Mouse (Mus musculus) midbrain, postnatal 0 days (tissue): ENCODE results near the gene Def8. TPM values are rescaled to one million over a fixed set of nuclear protein-coding genes. Genes with fewer than 3 reads are reported as not detected.

Experiments
- ATAC-seq: fragments of 200-750 bp; cut with Nextera tagmentation; 2 replicates; pipeline ENCODE4 v1.8.0; 2017; ENCODE audit warnings: moderate number of reproducible peaks, mild to moderate bottlenecking, moderate TSS enrichment, moderate library complexity; ENCODE audit not compliant: low FRiP score
- DNase-seq: peaks from one replicate; pipeline ENCODE4 v3.0.0-alpha.2; 2015; ENCODE audit warnings: low spot score
- H3K27ac ChIP-seq: fragments of 300-500 bp; sonication (generic); 2 replicates; pipeline ENCODE4 v1.5.1; 2014; ENCODE audit warnings: low read depth, mild to moderate bottlenecking, low read length, mixed read lengths
- H3K27me3 ChIP-seq: fragments of 300-500 bp; sonication (generic); 2 replicates; pipeline ENCODE4 v1.6.1; 2014; ENCODE audit warnings: low read length, control low read depth, mixed read lengths; ENCODE audit not compliant: insufficient read depth
- H3K36me3 ChIP-seq: fragments of 300-500 bp; sonication (generic); 2 replicates; pipeline ENCODE4 v1.6.1; 2014; ENCODE audit warnings: low read length, control low read depth, mixed read lengths; ENCODE audit not compliant: insufficient read depth
- H3K4me1 ChIP-seq: fragments of 300-500 bp; sonication (generic); 2 replicates; pipeline ENCODE4 v1.6.1; 2014; ENCODE audit warnings: mild to moderate bottlenecking, control low read depth, antibody characterized with exemption, low read length, mixed read lengths; ENCODE audit not compliant: insufficient read depth
- H3K4me2 ChIP-seq: fragments of 300-500 bp; sonication (generic); 2 replicates; pipeline ENCODE4 v1.6.1; 2014; ENCODE audit warnings: low read depth, mild to moderate bottlenecking, low read length, mixed read lengths; ENCODE audit not compliant: poor library complexity, severe bottlenecking
- H3K4me3 ChIP-seq: fragments of 300-500 bp; sonication (generic); 2 replicates; pipeline ENCODE4 v1.5.1; 2014; ENCODE audit warnings: low read depth, mild to moderate bottlenecking, low read length, moderate library complexity
- H3K9ac ChIP-seq: fragments of 300-500 bp; sonication (generic); replicated peaks from 2 replicates; pipeline ENCODE4 v1.6.1; 2014; ENCODE audit warnings: mild to moderate bottlenecking, low read length, moderate library complexity, mixed read lengths; ENCODE audit not compliant: poor library complexity, severe bottlenecking
- H3K9me3 ChIP-seq: fragments of 300-500 bp; sonication (generic); 2 replicates; pipeline ENCODE4 v1.6.1; 2016; ENCODE audit warnings: low read length, control low read depth
- CTCF ChIP-seq: IDR thresholded peaks from 2 replicates; pipeline ENCODE4 v1.5.1; 2016; ENCODE audit warnings: antibody characterized with exemption, mild to moderate bottlenecking
- WGBS: fragments of 180-500 bp; shearing (Covaris S2); extraction: QIAGEN DNeasy Blood & Tissue Kit; methylation state at CpG from one replicate; pipeline ENCODE4 v1.1.7; 2014; 5-methylcytosine and 5-hydroxymethylcytosine counted together
- polyA plus RNA-seq: library from polyadenylated mRNA; unstranded; fragments of >200 nt; fragmentation: Nextera tagmentation; extraction: Ambion mirVana; gene quantifications from 2 replicates; pipeline ENCODE4 v1.2.1, GENCODE M21; 2015
- total RNA-seq: library from RNA; depleted of rRNA; stranded (reverse); fragments of >200 nt; gene quantifications from 2 replicates; pipeline ENCODE4 v1.2.3, GENCODE M21; 2014

Gene Def8
- total and polyA plus RNA-seq, 2 experiments from 2014 or later, result 36.4 to 47.6 TPM

- no peaks in the 10 kb centered on the region for H3K9me3 ChIP-seq
- DNase-seq (peak; percentile 43), ATAC-seq (peak; percentile 44; the same call in 1 of the 2 replicates)
- H3K4me1 ChIP-seq, result no peaks in the 10 kb centered on the region
- TF ChIP-seq CTCF, result peak; percentile 82
- H3K36me3 ChIP-seq, result peaks cover 72% of the 10 kb centered on the region
- WGBS, result 69% methylated on average over 9 of the region's 9 CpGs
- no peak overlapping the region for H3K4me2 ChIP-seq
- no peaks in the 10 kb centered on the region for H3K27me3 ChIP-seq
- no peak overlapping the region for H3K27ac ChIP-seq
- no peak overlapping the region for H3K9ac ChIP-seq
- no peak overlapping the region for H3K4me3 ChIP-seq
Observed at GRCm38 (mm10) chr8:123384883-123385540, 38.3 kb upstream of the Def8 start.

- no peak overlapping the region for H3K4me2 ChIP-seq
- no peak for TF ChIP-seq CTCF
- DNase-seq (no peak), ATAC-seq (no peak)
- no peak overlapping the region for H3K27ac ChIP-seq
- H3K4me1 ChIP-seq, result no peaks in the 10 kb centered on the region
- WGBS, result 85% methylated on average over 3 of the region's 3 CpGs
- H3K9me3 ChIP-seq, result no peaks in the 10 kb centered on the region
- no peak overlapping the region for H3K9ac ChIP-seq
- H3K27me3 ChIP-seq, result no peaks in the 10 kb centered on the region
- H3K4me3 ChIP-seq, result no peak overlapping the region
- peaks cover 85% of the 10 kb centered on the region for H3K36me3 ChIP-seq
Observed at GRCm38 (mm10) chr8:123387041-123387440, 36.3 kb upstream of the Def8 start.

GRCm38 (mm10) chr8:123387801-123388200 lies 35.5 kb upstream of the Def8 start:
- H3K4me1 ChIP-seq, result no peaks in the 10 kb centered on the region
- H3K9ac ChIP-seq, result no peak overlapping the region
- no peak for DNase-seq
- 92% methylated on average over 8 of the region's 8 CpGs for WGBS
- H3K9me3 ChIP-seq, result no peaks in the 10 kb centered on the region
- no peak for TF ChIP-seq CTCF
- no peak overlapping the region for H3K27ac ChIP-seq
- H3K4me2 ChIP-seq, result no peak overlapping the region
- peaks cover 88% of the 10 kb centered on the region for H3K36me3 ChIP-seq
- no peak for ATAC-seq
- no peaks in the 10 kb centered on the region for H3K27me3 ChIP-seq
- H3K4me3 ChIP-seq, result no peak overlapping the region

- WGBS, result 94% methylated on average over 7 of the region's 7 CpGs
- Histone ChIP-seq H3K27me3 (no peaks in the 10 kb centered on the region), H3K4me3 (no peak overlapping the region), H3K36me3 (peaks cover 88% of the 10 kb centered on the region), H3K9ac (no peak overlapping the region), H3K4me1 (no peaks in the 10 kb centered on the region), H3K9me3 (no peaks in the 10 kb centered on the region), H3K4me2 (no peak overlapping the region), H3K27ac (no peak overlapping the region)
- 0 out of 2 replicates have a peak, but pooled peaks have one; percentile 31 for ATAC-seq
- no peak for TF ChIP-seq CTCF
- no peak for DNase-seq
Observed at GRCm38 (mm10) chr8:123389026-123389425, 34.3 kb upstream of the Def8 start.

- Histone ChIP-seq H3K27me3 (no peaks in the 10 kb centered on the region), H3K4me2 (no peak overlapping the region), H3K9me3 (no peaks in the 10 kb centered on the region), H3K9ac (no peak overlapping the region), H3K4me3 (no peak overlapping the region), H3K4me1 (no peaks in the 10 kb centered on the region), H3K27ac (no peak overlapping the region), H3K36me3 (peaks cover 90% of the 10 kb centered on the region)
- ATAC-seq, result no peak
- 95% methylated on average over 13 of the region's 13 CpGs for WGBS
- no peak for DNase-seq
- TF ChIP-seq CTCF, result no peak
Observed at GRCm38 (mm10) chr8:123398308-123398707, 25.0 kb upstream of the Def8 start.

DNA sequence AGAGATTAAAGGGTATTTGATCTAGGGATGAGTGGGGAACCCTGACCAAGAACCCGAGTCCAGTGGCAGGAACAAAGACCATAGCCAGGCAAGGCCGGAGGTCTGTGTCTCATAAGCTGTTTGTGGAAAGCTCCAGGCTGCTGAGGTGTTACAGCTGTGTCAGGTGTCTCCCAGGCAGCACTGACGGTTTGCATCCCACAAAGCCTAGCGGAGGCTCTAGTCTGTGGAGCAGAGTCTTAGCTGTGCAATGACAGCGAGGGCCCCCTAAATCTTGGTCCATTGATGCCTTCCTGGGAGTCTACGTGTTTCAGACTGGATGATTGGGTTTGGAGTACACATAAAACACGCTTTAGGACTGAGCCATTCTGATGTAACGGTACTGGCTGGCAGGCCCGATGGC lies 21.4 kb upstream of the Def8 start:
- TF ChIP-seq CTCF, result no peak
- no peaks in the 10 kb centered on the region for H3K9me3 ChIP-seq
- no peak for DNase-seq

More for the DNA sequence above, 21.4 kb upstream of the Def8 start:
- no peak for ATAC-seq
- Histone ChIP-seq H3K4me1 (no peaks in the 10 kb centered on the region; the same call in 1 of the 2 replicates), H3K36me3 (peaks cover 59% of the 10 kb centered on the region), H3K27ac (no peak overlapping the region), H3K4me3 (no peak overlapping the region), H3K9ac (no peak overlapping the region), H3K27me3 (no peaks in the 10 kb centered on the region), H3K4me2 (no peak overlapping the region)
- 90% methylated on average over 9 of the region's 9 CpGs for WGBS
